ENCODE assay signal across 17 mouse cellular contexts in genomic region chr4:124506083-124506647, GRCm38 (mm10).
DNase-seq lines count a peak whose midpoint lies in the region; ATAC-seq and TF ChIP-seq lines count a peak whose summit lies in the region.
"Had no signal": no experiment of that assay in that cellular context is flagged by ENCODE, and none has a peak within 500 bp of the region (broad histone marks: within the 10 kb centered on the region; RNA-seq: fewer than 3 reads in every experiment).

No protein-coding gene starts in this region.

- intact Hi-C loops in left cerebral cortex, postnatal 4 days (cut with DNase I), result no loop called here

- TF ChIP-seq CTCF in brain, embryonic 14.5 days (IDR thresholded peaks at IDR 0.05; ENCODE audit: borderline replicate concordance, extremely low read depth, insufficient read depth, insufficient read length), result no peak

- H3K27me3 ChIP-seq in forebrain, embryonic 16.5 days (replicated peaks; ENCODE audit: control insufficient read depth, insufficient read depth, low read length), result 0 out of 2 replicates have a peak, but pooled peaks cover 3% of the 10 kb centered on the region
- H3K27me3 ChIP-seq in midbrain, embryonic 14.5 days (ENCODE audit: control insufficient read depth, insufficient read depth, low read length), result no peaks in the 10 kb centered on the region
- peaks cover 19% of the 10 kb centered on the region for H3K27me3 ChIP-seq in liver, embryonic 12.5 days (replicated peaks)

- H3K4me3 ChIP-seq in forebrain, embryonic 16.5 days (replicated peaks; ENCODE audit: low read length), result no peak overlapping the region
- no peak overlapping the region for H3K4me3 ChIP-seq in midbrain, embryonic 14.5 days (replicated peaks; ENCODE audit: low read depth, low read length)
- H3K4me3 ChIP-seq in liver, embryonic 12.5 days, result no peak overlapping the region
- H3K4me3 ChIP-seq: heart, embryonic 15.5 days; left cerebral cortex, adult 2 months had no signal

- H3K27ac ChIP-seq in forebrain, embryonic 16.5 days (ENCODE audit: low read length), result no peak overlapping the region
- H3K27ac ChIP-seq in midbrain, embryonic 14.5 days (replicated peaks; ENCODE audit: low read depth, low read length), result peak overlapping the region; percentile 52; the same call in 1 of the 2 replicates
- no peak overlapping the region for H3K27ac ChIP-seq in liver, embryonic 12.5 days
- H3K27ac ChIP-seq: heart, embryonic 15.5 days; left cerebral cortex, adult 2 months had no signal

- WGBS in forebrain, embryonic 16.5 days, result 23% methylated on average over 10 of the region's 10 CpGs
- WGBS in midbrain, embryonic 14.5 days, result 20% methylated on average over 10 of the region's 10 CpGs
- 46% methylated on average over 10 of the region's 10 CpGs for WGBS in liver, embryonic 12.5 days (ENCODE audit: insufficient replicate concordance)

- no peaks in the 10 kb centered on the region for H3K9me3 ChIP-seq in forebrain, embryonic 16.5 days (ENCODE audit: control insufficient read depth, low read length)
- H3K9me3 ChIP-seq in midbrain, embryonic 14.5 days (ENCODE audit: control insufficient read depth, low read length), result no peaks in the 10 kb centered on the region
- no peaks in the 10 kb centered on the region for H3K9me3 ChIP-seq in liver, embryonic 12.5 days (replicated peaks)
- H3K9me3 ChIP-seq: heart, embryonic 15.5 days had no signal

- no peaks in the 10 kb centered on the region for H3K36me3 ChIP-seq in forebrain, embryonic 16.5 days (ENCODE audit: control insufficient read depth, insufficient read depth)
- H3K36me3 ChIP-seq in midbrain, embryonic 14.5 days (ENCODE audit: control insufficient read depth, insufficient read depth, low read length), result no peaks in the 10 kb centered on the region
- no peaks in the 10 kb centered on the region for H3K36me3 ChIP-seq in liver, embryonic 12.5 days
- H3K36me3 ChIP-seq: heart, embryonic 15.5 days had no signal

- ATAC-seq in forebrain, embryonic 16.5 days, result peak; percentile 72
- peak; percentile 78; the same call in 1 of the 2 replicates for ATAC-seq in midbrain, embryonic 14.5 days (ENCODE audit: low FRiP score, low TSS enrichment)
- ATAC-seq in liver, embryonic 12.5 days, result no peak
- ATAC-seq: CD4-positive, CD25-positive, alpha-beta regulatory T cell, adult 4 months had no signal

- H3K4me2 ChIP-seq in forebrain, embryonic 16.5 days (ENCODE audit: low read length), result no peak overlapping the region
- H3K4me2 ChIP-seq in midbrain, embryonic 14.5 days (ENCODE audit: low read length), result peak overlapping the region; percentile 17; the same call in 1 of the 2 replicates
- no peak overlapping the region for H3K4me2 ChIP-seq in liver, embryonic 12.5 days
- H3K4me2 ChIP-seq: heart, embryonic 15.5 days had no signal

- H3K4me1 ChIP-seq in forebrain, embryonic 16.5 days (replicated peaks; ENCODE audit: control insufficient read depth, insufficient read depth, low read length), result peaks cover 15% of the 10 kb centered on the region; the same call in 1 of the 2 replicates
- H3K4me1 ChIP-seq in midbrain, embryonic 14.5 days (ENCODE audit: control insufficient read depth, insufficient read depth, low read length), result peaks cover 11% of the 10 kb centered on the region
- H3K4me1 ChIP-seq in liver, embryonic 12.5 days, result no peaks in the 10 kb centered on the region
- H3K4me1 ChIP-seq: heart, embryonic 15.5 days had no signal

- peak; percentile 13 for DNase-seq in left cerebral cortex, postnatal 4 days
- no peak for DNase-seq in left cerebral cortex, adult 9 months (ENCODE audit: low spot score in 2 of 2)
- peak; percentile 68 for DNase-seq in brain, embryonic 14.5 days (ENCODE audit: low read depth)
- peak; percentile 67 for DNase-seq in midbrain, embryonic 14.5 days
- DNase-seq in layer of hippocampus, postnatal 36 days, result no peak
- DNase-seq in kidney, adult 8-10 months, result no peak
- DNase-seq: adrenal gland, adult 8-10 months; cerebellum, adult 8-10 months; heart, adult 18-20 months; kidney, adult 2 months; kidney, postnatal 4 days; thymus, postnatal 4 days had no signal

- H3K9ac ChIP-seq in forebrain, embryonic 16.5 days (replicated peaks; ENCODE audit: low read depth, low read length), result no peak overlapping the region
- no peak overlapping the region for H3K9ac ChIP-seq in midbrain, embryonic 14.5 days (replicated peaks; ENCODE audit: low read length)
- no peak overlapping the region for H3K9ac ChIP-seq in liver, embryonic 12.5 days
- H3K9ac ChIP-seq: heart, embryonic 15.5 days had no signal

- no peak for TF ChIP-seq POLR2A in brain, embryonic 14.5 days (IDR thresholded peaks at IDR 0.05; ENCODE audit: borderline replicate concordance, extremely low read depth, insufficient read depth, insufficient read length, poor library complexity, severe bottlenecking)

Comparison
In these comparisons a context has a peak if more than half of its experiments do, and no peak if none do; other contexts are left out.
1. DNase-seq: peak in left cerebral cortex, postnatal 4 days (single experiment), brain, embryonic 14.5 days (single experiment) and midbrain, embryonic 14.5 days (single experiment); none in left cerebral cortex, adult 9 months (0 of 2), layer of hippocampus, postnatal 36 days (0 of 2) and kidney, adult 8-10 months (0 of 2).